Mouse (Mus musculus): ENCODE data around the gene Lamb1. TPM values are rescaled to one million over a fixed set of nuclear protein-coding genes. Genes with fewer than 3 reads are reported as not detected.

The Lamb1 gene
- polyA plus RNA-seq, 1 experiment from 2014 or later = 22.9 TPM

- WGBS = 82% methylated on average over 3 of the region's 3 CpGs
- no peaks in the 10 kb centered on the region for H3K9me3 ChIP-seq
- no peak for ATAC-seq (ENCODE audit: low FRiP score)
Observed at GRCm38 (mm10) chr12:31239031-31239583, 25.9 kb upstream of the Lamb1 start.

GRCm38 (mm10) chr12:31239798-31240197 lies 25.2 kb upstream of the Lamb1 start:
- Histone ChIP-seq H3K27me3 (no peaks in the 10 kb centered on the region), H3K4me1 (replicated peaks) (no peaks in the 10 kb centered on the region), H3K9ac (no peak overlapping the region), H3K4me2 (no peak overlapping the region), H3K27ac (no peak overlapping the region), H3K4me3 (no peak overlapping the region), H3K9me3 (no peaks in the 10 kb centered on the region), H3K36me3 (no peaks in the 10 kb centered on the region)
- 86% methylated on average over 4 of the region's 4 CpGs for WGBS
- ATAC-seq (ENCODE audit: low FRiP score) = no peak

More at GRCm38 (mm10) chr12:31239031-31239583, 25.9 kb upstream of the Lamb1 start:
- H3K9ac ChIP-seq = no peak overlapping the region
- no peaks in the 10 kb centered on the region for H3K36me3 ChIP-seq
- H3K4me1 ChIP-seq (replicated peaks) = no peaks in the 10 kb centered on the region
- no peaks in the 10 kb centered on the region for H3K27me3 ChIP-seq
- no peak overlapping the region for H3K27ac ChIP-seq
- H3K4me3 ChIP-seq = no peak overlapping the region
- no peak overlapping the region for H3K4me2 ChIP-seq

- no peak for ATAC-seq (ENCODE audit: low FRiP score)
- Histone ChIP-seq H3K27me3 (no peaks in the 10 kb centered on the region), H3K9me3 (no peaks in the 10 kb centered on the region), H3K9ac (no peak within 1 kb of the TSS), H3K4me2 (no peak within 1 kb of the TSS), H3K27ac (no peak within 1 kb of the TSS), H3K4me3 (no peak within 1 kb of the TSS), H3K4me1 (replicated peaks) (no peaks in the 10 kb centered on the region), H3K36me3 (no peaks in the 10 kb centered on the region)
- WGBS = 93% methylated on average over 5 of the region's 5 CpGs
Observed at GRCm38 (mm10) chr12:31240470-31240869, 24.6 kb upstream of the Lamb1 start, which contains the start of gene Gm6993. Gene Gm6993 (plus strand): TSS chr12:31240770.

GRCm38 (mm10) chr12:31241595-31242342 lies 23.3 kb upstream of the Lamb1 start:
- H3K4me2 ChIP-seq = no peak overlapping the region
- H3K9me3 ChIP-seq = no peaks in the 10 kb centered on the region
- H3K4me1 ChIP-seq (replicated peaks) = no peaks in the 10 kb centered on the region
- no peak overlapping the region for H3K27ac ChIP-seq
- no peaks in the 10 kb centered on the region for H3K36me3 ChIP-seq
- WGBS = 82% methylated on average over 6 of the region's 6 CpGs
- no peak for ATAC-seq (ENCODE audit: low FRiP score)
- H3K4me3 ChIP-seq = no peak overlapping the region
- H3K9ac ChIP-seq = no peak overlapping the region
- no peaks in the 10 kb centered on the region for H3K27me3 ChIP-seq

DNA sequence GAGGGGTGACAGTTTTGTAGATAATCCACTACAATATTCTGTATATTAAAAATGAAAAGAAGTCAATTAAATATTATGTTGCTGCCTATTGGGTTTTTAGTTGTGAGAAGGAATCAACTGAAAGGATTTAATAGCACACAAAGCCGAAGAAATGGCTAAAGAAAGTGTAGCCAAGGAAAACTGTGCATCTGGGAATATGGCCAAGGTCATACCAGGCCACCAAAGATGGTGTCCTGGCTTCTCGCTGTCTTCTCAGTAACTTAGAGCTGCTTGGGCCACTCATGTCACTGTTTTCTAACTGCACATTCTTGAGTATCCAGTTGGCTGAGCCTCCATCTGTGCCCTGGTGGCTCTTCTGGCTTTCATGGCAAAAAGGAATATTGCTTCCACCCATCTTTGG lies 21.0 kb upstream of the Lamb1 start:
- Histone ChIP-seq H3K27me3 (no peaks in the 10 kb centered on the region), H3K4me1 (replicated peaks) (no peaks in the 10 kb centered on the region), H3K9me3 (no peaks in the 10 kb centered on the region), H3K27ac (no peak overlapping the region), H3K4me3 (no peak overlapping the region), H3K36me3 (no peaks in the 10 kb centered on the region), H3K4me2 (no peak overlapping the region), H3K9ac (no peak overlapping the region)
- no peak for ATAC-seq (ENCODE audit: low FRiP score)
- WGBS = 84% methylated on average over 2 of the region's 2 CpGs

GRCm38 (mm10) chr12:31244691-31245090 lies 20.3 kb upstream of the Lamb1 start:
- Histone ChIP-seq H3K27ac (no peak overlapping the region), H3K9ac (no peak overlapping the region), H3K27me3 (no peaks in the 10 kb centered on the region), H3K9me3 (no peaks in the 10 kb centered on the region), H3K4me1 (replicated peaks) (no peaks in the 10 kb centered on the region), H3K4me3 (no peak overlapping the region), H3K4me2 (no peak overlapping the region), H3K36me3 (no peaks in the 10 kb centered on the region)
- 88% methylated on average over 3 of the region's 3 CpGs for WGBS
- no peak for ATAC-seq (ENCODE audit: low FRiP score)

GRCm38 (mm10) chr12:31246153-31246552 lies 18.9 kb upstream of the Lamb1 start:
- Histone ChIP-seq H3K4me1 (replicated peaks) (no peaks in the 10 kb centered on the region), H3K4me2 (no peak overlapping the region), H3K9ac (no peak overlapping the region), H3K4me3 (no peak overlapping the region), H3K9me3 (no peaks in the 10 kb centered on the region), H3K27ac (no peak overlapping the region), H3K36me3 (no peaks in the 10 kb centered on the region), H3K27me3 (no peaks in the 10 kb centered on the region)
- WGBS = 64% methylated on average over 3 of the region's 3 CpGs
- no peak for ATAC-seq (ENCODE audit: low FRiP score)

- H3K27me3 ChIP-seq = no peaks in the 10 kb centered on the region
- WGBS = 28% methylated on average over 3 of the region's 3 CpGs
- no peaks in the 10 kb centered on the region for H3K36me3 ChIP-seq
- no peaks in the 10 kb centered on the region for H3K4me1 ChIP-seq (replicated peaks)
- no peak overlapping the region for H3K4me3 ChIP-seq
- no peak overlapping the region for H3K27ac ChIP-seq
- H3K4me2 ChIP-seq = no peak overlapping the region
- no peak for ATAC-seq (ENCODE audit: low FRiP score)
- H3K9me3 ChIP-seq = no peaks in the 10 kb centered on the region
- H3K9ac ChIP-seq = no peak overlapping the region
Observed at GRCm38 (mm10) chr12:31246615-31247014, 18.4 kb upstream of the Lamb1 start.

DNA sequence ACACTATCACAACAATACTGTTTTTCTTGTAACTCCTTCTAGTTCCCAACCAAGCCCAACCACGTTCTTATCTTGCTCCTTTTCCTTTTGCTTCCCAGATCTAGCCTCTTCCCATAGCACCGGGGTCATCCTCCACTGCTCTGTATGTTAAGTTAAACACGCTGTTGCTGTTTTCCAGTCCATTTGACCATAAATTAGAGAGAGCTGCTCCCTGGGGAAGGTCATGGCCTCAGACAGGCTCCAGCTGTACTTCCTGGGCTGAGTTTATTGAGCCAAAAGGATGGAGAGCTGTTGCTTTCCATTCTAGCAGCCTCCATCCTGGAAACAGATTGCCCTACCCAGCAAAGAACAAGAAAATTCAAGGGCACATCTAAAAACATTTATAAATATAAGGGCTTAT lies 16.9 kb upstream of the Lamb1 start:
- 47% methylated on average over 3 of the region's 3 CpGs for WGBS
- no peak overlapping the region for H3K4me2 ChIP-seq

DNA sequence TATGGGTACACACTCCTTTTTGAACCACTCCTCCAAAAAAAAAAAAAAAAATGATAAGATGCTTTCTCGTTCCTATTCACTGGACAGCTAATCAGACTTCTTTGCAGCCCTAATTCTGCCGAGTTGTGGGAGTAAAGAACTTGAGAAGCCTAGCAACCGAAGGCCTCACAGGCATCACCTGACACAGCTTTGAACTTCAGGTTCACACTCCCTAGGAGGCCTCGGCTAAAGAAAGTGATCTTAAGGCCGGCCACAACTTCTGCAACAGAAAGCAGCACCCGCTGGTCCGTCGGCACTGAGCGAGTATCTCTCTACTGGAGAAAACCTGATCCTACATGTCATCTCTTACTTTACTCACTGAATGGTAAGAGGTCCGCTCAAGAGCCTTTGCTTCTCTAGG lies 16.4 kb upstream of the Lamb1 start:
- Histone ChIP-seq H3K4me2 (no peak overlapping the region), H3K36me3 (no peaks in the 10 kb centered on the region), H3K9me3 (no peaks in the 10 kb centered on the region), H3K4me3 (no peak overlapping the region), H3K27ac (no peak overlapping the region), H3K9ac (no peak overlapping the region), H3K4me1 (replicated peaks) (no peaks in the 10 kb centered on the region), H3K27me3 (no peaks in the 10 kb centered on the region)
- WGBS = 45% methylated on average over 10 of the region's 10 CpGs
- ATAC-seq (ENCODE audit: low FRiP score) = no peak

More for the DNA sequence above, 16.9 kb upstream of the Lamb1 start:
- Histone ChIP-seq H3K4me3 (no peak overlapping the region), H3K27me3 (no peaks in the 10 kb centered on the region), H3K4me1 (replicated peaks) (no peaks in the 10 kb centered on the region), H3K36me3 (no peaks in the 10 kb centered on the region), H3K9me3 (no peaks in the 10 kb centered on the region), H3K27ac (no peak overlapping the region), H3K9ac (no peak overlapping the region)
- ATAC-seq (ENCODE audit: low FRiP score) = no peak

DNA sequence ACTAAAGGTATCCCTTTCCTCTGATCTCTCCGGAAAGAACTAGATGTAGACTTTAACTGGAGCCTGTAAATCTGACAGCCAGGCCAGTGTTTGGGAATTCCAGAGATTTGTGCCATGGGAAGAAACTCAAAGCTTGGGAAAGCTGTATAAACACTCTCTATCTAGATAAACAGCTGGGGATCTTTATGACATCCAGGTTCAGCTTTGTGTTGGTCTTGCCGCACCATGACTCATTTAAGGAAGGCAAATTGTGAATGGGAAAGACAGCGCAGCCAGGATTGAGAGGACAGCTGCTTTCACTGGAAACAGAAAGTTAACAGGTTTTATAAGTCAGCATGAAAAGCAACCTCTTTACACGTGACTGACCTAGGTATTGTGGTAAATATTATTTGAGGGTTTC lies 12.8 kb upstream of the Lamb1 start:
- 78% methylated on average over 4 of the region's 4 CpGs for WGBS

DNA sequence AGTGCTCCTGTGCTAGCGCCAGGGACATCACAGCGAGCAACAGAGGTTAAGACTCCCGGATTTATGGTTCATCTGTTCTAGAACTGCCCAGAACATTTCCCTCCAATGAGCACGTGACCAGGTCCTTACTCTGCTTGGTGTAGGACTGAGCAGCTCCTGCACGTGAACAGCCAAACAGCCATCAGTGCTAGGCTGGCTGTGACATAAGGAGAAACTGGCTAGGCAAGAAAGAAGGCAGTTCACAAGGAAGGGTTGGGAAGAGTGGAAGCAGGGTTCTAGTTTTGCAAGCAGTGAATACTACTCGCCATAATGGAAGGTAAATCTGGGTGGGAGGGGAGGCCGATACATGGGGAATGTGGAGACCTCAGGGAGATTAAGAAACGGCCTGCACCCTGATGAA lies 10.1 kb upstream of the Lamb1 start:
- Histone ChIP-seq H3K27ac (no peak overlapping the region), H3K4me1 (replicated peaks) (no peaks in the 10 kb centered on the region), H3K4me3 (no peak overlapping the region), H3K36me3 (no peaks in the 10 kb centered on the region), H3K9ac (no peak overlapping the region), H3K27me3 (no peaks in the 10 kb centered on the region), H3K9me3 (no peaks in the 10 kb centered on the region), H3K4me2 (no peak overlapping the region)
- WGBS = 91% methylated on average over 8 of the region's 8 CpGs
- no peak for ATAC-seq (ENCODE audit: low FRiP score)

More for the DNA sequence above, 12.8 kb upstream of the Lamb1 start:
- Histone ChIP-seq H3K4me2 (no peak overlapping the region), H3K27me3 (no peaks in the 10 kb centered on the region), H3K9me3 (no peaks in the 10 kb centered on the region), H3K36me3 (no peaks in the 10 kb centered on the region), H3K4me1 (replicated peaks) (no peaks in the 10 kb centered on the region), H3K27ac (no peak overlapping the region), H3K4me3 (no peak overlapping the region), H3K9ac (no peak overlapping the region)
- ATAC-seq (ENCODE audit: low FRiP score) = no peak
